Mouse (Mus musculus): ENCODE results near the gene Pde1c.
A peak's percentile ranks its signal among the peaks of the same experiment; 100 is the strongest.

Gene Pde1c

GRCm38 (mm10) chr6:56066632-56067282 lies 502.1 kb downstream of the Pde1c start:
- peak; percentile 10 for DNase-seq

- no peak for DNase-seq
Measured at GRCm38 (mm10) chr6:56063736-56064135, 505.2 kb downstream of the Pde1c start.

GRCm38 (mm10) chr6:56049104-56049503 lies 519.8 kb downstream of the Pde1c start:
- no peak for DNase-seq

- DNase-seq, result no peak
Measured at GRCm38 (mm10) chr6:56048580-56048979, 520.3 kb downstream of the Pde1c start.

- DNase-seq, result no peak
Measured at GRCm38 (mm10) chr6:56044716-56045115, 524.2 kb downstream of the Pde1c start.

GRCm38 (mm10) chr6:56044270-56044669 lies 524.6 kb downstream of the Pde1c start:
- no peak for DNase-seq

- no peak for DNase-seq
Measured at GRCm38 (mm10) chr6:56039476-56040055, 529.3 kb downstream of the Pde1c start.

- DNase-seq, result no peak
Measured at GRCm38 (mm10) chr6:56035054-56035453, 533.8 kb downstream of the Pde1c start.

- no peak for DNase-seq
Measured at GRCm38 (mm10) chr6:56032231-56032630, 536.7 kb downstream of the Pde1c start.

GRCm38 (mm10) chr6:56029986-56030385 lies 538.9 kb downstream of the Pde1c start:
- DNase-seq, result no peak

- no peak for DNase-seq
Measured at GRCm38 (mm10) chr6:56027966-56028365, 540.9 kb downstream of the Pde1c start.

- no peak for DNase-seq
Measured at GRCm38 (mm10) chr6:56027318-56027717, 541.6 kb downstream of the Pde1c start.

GRCm38 (mm10) chr6:56025533-56025932 lies 543.4 kb downstream of the Pde1c start:
- peak; percentile 19 for DNase-seq

Data from thymus, postnatal 4 days (tissue).